Mouse (Mus musculus) heart, embryonic 10.5 days (tissue): ENCODE data around the gene Gpr12. TPM values are rescaled to one million over a fixed set of nuclear protein-coding genes. Genes with fewer than 3 reads are reported as not detected.
"Not testable (repeated sequence)": the region's sequence is repeated elsewhere in the genome, so short reads cannot be mapped to it uniquely, and the experiment has no call there.

ENCODE experiments used
- DNase-seq: peaks from one replicate; pipeline ENCODE4 v3.0.0-alpha.2; 2017; ENCODE audit warnings: low spot score
- H3K27ac ChIP-seq: fragments of 300-500 bp; sonication (generic); 2 replicates; pipeline ENCODE4 v1.5.1; 2016; ENCODE audit warnings: mild to moderate bottlenecking
- H3K27me3 ChIP-seq: fragments of 300-500 bp; sonication (generic); 2 replicates; pipeline ENCODE4 v1.6.1; 2016; ENCODE audit warnings: mild to moderate bottlenecking; ENCODE audit not compliant: poor library complexity, insufficient read depth, severe bottlenecking
- H3K36me3 ChIP-seq: fragments of 300-500 bp; sonication (generic); 2 replicates; pipeline ENCODE4 v1.6.1; 2016; ENCODE audit warnings: mild to moderate bottlenecking, moderate library complexity
- H3K4me1 ChIP-seq: fragments of 300-500 bp; sonication (generic); 2 replicates; pipeline ENCODE4 v1.6.1; 2016; ENCODE audit warnings: mild to moderate bottlenecking
- H3K4me3 ChIP-seq: fragments of 300-500 bp; sonication (generic); 2 replicates; pipeline ENCODE4 v1.5.1; 2016; ENCODE audit warnings: mild to moderate bottlenecking, moderate library complexity
- H3K9me3 ChIP-seq: fragments of 300-500 bp; sonication (generic); 2 replicates; pipeline ENCODE4 v1.6.1; 2016; ENCODE audit warnings: mild to moderate bottlenecking, moderate library complexity
- WGBS: fragments of 180-500 bp; shearing (Covaris S2); methylation state at CpG from one replicate; pipeline ENCODE4 v1.1.7; 2016; 5-methylcytosine and 5-hydroxymethylcytosine counted together
- polyA plus RNA-seq: library from polyadenylated mRNA; unstranded; fragments of >200 nt; fragmentation: Nextera tagmentation; extraction: Ambion mirVana; gene quantifications from 2 replicates; pipeline ENCODE4 v1.2.1, GENCODE M21; 2016

Gpr12 gene
- polyA plus RNA-seq, 1 experiment from 2014 or later, result 0.09 TPM

DNA sequence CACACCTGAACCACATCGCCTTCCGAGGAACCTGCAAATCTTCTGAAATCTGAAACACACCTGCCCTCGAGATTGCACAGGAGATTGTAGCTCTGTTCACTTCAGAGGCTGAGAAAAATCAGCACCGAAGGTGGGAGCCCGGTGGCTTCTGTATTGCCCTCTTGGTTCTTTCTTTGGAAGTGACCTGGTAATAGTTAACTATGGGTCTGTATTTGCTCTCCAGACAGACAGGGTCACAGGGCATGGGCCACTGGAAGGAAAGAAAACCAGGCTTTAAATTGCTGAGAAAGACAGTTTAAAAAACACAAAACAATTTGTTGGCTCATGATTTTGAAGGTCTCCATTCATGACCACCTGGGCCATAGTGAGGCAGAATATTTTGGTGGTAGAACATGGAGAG is 14.9 kb upstream of the Gpr12 start:
- Histone ChIP-seq H3K4me1 (no peaks in the 10 kb centered on the region), H3K4me3 (no peak overlapping the region), H3K36me3 (no peaks in the 10 kb centered on the region), H3K9me3 (no peaks in the 10 kb centered on the region), H3K27me3 (no peaks in the 10 kb centered on the region), H3K27ac (no peak overlapping the region)
- WGBS, result 79% methylated on average over 5 of the region's 5 CpGs
- DNase-seq, result no peak

DNA sequence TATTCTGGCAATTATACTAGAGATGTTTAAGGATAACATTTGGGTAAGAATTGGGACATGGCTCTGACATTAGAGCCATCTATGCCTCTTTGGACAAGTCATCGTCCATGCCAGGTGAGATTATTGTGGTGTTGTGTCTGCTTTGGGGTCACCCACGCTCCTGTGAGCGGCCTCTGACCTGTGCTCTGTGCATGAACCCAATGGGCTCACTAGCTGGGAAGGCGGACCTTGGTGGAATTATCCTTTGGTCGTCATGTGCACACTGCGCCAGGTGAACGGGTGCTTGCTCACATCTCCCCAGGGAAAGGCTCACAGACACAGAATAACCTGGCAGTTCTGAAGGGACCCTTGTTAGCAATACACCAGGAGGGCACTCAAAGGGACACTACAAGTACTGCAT is 14.2 kb upstream of the Gpr12 start:
- DNase-seq, H3K4me3 ChIP-seq, H3K9me3 ChIP-seq, H3K4me1 ChIP-seq, H3K27me3 ChIP-seq, H3K36me3 ChIP-seq, H3K27ac ChIP-seq: not testable (repeated sequence)
- 84% methylated on average over 7 of the region's 7 CpGs for WGBS

DNA sequence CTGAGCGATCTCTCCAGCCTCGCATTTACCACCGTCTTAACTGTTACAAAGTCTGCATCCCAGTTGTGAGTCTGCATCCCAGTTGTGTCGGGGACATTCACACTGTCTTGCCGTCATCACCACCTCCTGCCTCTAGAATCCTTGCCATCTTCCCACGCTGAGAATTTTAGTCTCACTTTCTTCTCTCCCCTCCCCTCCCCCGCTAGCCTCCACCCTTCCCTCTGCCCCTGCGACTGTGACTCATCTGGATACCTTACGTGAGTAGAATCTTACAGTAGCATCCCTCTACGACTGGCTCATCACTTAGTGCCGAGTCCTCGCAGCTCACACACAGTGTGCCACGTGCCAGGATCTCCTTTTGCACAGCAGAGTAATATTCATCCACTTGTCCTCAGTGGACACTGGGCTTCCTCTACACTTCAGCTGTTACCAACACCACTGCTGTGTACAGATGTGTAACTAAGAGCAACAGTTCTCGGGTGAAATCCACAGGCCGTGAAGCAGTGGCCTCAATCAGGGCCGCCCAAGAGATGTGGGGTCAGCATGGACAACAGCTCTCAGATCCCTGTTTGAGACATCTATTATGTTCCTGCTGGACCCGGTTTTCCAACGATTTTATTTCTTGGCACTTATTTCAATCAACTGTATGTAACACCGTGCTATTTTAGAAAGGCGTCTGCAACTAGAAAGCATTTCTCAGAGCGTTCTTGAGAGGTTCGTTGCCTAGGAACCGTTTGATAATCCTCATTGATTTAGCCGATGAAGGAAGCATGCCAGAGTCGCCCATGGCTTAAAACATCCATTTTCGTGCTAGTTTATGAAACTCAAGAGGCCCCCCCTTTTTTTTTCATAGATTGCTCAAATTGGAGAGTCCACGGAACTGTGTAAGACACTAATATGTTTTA is 13.4 kb upstream of the Gpr12 start:
- 84% methylated on average over 27 of the region's 27 CpGs for WGBS
- no peak for DNase-seq
- no peaks in the 10 kb centered on the region for H3K9me3 ChIP-seq
- H3K4me3 ChIP-seq, result no peak overlapping the region
- H3K27ac ChIP-seq, result no peak overlapping the region
- H3K4me1 ChIP-seq, result no peaks in the 10 kb centered on the region
- no peaks in the 10 kb centered on the region for H3K27me3 ChIP-seq
- no peaks in the 10 kb centered on the region for H3K36me3 ChIP-seq

DNA sequence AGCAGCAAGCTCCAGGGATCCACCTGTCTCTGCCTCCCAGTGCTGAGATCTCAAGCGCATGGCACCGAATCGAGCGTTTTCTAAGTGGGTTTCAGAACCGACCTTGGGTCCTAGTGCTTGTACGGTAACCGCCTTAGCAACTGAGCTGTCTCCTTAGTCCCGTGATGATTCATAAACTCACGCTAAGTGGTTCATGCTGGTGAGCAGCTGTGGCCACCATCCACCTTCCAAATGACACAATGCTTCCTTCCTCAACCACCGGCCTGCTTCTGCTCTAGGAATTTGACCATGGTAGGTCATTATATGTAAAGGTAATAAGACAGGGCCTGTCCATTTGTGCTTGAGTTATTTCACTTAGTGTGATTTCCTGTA is 12.4 kb upstream of the Gpr12 start:
- Histone ChIP-seq H3K27ac (no peak overlapping the region), H3K4me3 (no peak overlapping the region), H3K27me3 (no peaks in the 10 kb centered on the region), H3K9me3 (no peaks in the 10 kb centered on the region), H3K4me1 (no peaks in the 10 kb centered on the region), H3K36me3 (no peaks in the 10 kb centered on the region)
- 92% methylated on average over 10 of the region's 10 CpGs for WGBS
- DNase-seq, result no peak

DNA sequence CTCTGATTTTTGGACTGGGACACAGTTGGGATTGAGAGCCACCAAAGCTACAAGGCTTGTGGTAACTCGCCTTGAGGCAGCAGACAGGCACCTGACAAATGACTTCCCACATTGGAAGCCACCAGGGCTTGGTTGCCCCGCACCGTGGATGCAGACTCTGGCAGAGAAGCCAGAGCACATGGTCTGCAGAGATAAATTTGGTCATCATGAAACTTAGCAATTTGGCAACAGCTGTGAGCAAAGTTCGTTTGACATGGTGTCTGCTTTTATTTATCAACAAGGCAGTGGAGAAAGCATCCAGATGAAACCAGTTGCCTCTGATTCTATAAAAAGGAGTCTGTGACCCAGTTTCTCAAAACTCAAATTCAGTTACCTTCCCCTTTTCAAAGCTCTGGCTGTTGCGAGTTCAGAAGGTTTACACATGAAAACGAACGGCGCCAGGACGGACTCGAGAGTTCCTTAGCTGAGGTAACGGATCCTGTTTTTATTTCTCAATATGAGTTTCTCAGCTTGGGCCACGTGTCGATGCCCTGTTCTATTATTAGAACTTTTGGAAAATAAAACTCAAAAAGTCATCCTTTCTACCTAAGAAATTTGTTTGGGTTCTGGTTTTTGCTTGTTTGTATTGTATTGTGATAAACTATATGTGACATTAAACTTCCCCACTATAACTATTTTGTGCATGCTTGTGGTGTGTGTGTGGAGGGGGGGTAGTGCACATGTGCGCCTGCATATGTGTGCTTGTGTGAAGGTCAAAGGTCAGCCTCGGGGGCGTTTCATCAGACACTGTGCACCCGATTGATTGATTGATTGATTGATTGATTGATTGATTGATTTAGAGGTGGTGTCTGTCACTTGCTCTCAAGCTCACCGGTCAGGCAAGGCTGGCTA is 11.8 kb upstream of the Gpr12 start:
- Histone ChIP-seq H3K27ac (no peak overlapping the region), H3K36me3 (no peaks in the 10 kb centered on the region), H3K27me3 (no peaks in the 10 kb centered on the region), H3K4me3 (no peak overlapping the region), H3K4me1 (no peaks in the 10 kb centered on the region), H3K9me3 (no peaks in the 10 kb centered on the region)
- WGBS, result 79% methylated on average over 18 of the region's 18 CpGs
- no peak for DNase-seq

DNA sequence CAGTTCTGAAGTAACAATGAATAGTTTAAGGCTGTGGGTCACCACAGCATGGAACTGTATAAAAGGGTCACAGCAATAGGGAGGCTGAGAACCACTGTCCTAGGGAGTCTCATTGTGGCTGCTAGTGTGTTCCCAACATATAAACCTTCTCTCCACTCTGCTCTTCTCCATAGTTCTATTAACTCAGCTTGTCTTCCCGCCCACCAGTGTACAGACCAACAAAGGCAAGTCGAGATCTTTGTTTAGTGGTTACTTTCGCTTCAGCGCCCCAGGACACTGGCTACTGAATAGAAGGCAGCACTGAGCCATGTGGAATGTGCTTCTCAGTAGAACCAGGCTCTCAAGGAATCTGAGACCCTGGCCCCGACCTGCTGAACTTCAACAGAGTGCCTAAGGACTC is 7.5 kb upstream of the Gpr12 start:
- DNase-seq, result no peak
- Histone ChIP-seq H3K4me3 (no peak overlapping the region), H3K27ac (no peak overlapping the region), H3K9me3 (no peaks in the 10 kb centered on the region), H3K4me1 (no peaks in the 10 kb centered on the region), H3K36me3 (no peaks in the 10 kb centered on the region), H3K27me3 (0 out of 2 replicates have a peak, but pooled peaks cover 6% of the 10 kb centered on the region)
- 75% methylated on average over 5 of the region's 5 CpGs for WGBS

DNA sequence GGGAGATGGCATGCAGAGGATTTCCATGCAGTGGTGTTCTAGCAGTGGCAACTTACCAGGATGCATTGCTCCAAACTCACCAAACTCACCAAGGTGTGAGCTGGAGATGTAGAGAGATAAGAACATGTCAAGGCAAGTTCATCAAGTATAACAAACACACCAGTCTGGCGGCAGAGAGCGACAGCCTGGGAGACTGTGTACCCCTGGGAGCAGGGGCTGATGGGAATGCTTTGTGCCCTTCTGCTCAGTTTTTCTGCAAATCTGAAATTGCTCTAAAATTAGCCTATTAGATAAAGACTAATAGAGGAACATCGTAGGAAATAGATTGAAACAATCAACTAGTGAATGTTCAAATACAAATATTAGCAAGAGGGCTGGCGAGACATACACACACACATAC is 6.6 kb upstream of the Gpr12 start:
- no peak overlapping the region for H3K4me3 ChIP-seq

DNA sequence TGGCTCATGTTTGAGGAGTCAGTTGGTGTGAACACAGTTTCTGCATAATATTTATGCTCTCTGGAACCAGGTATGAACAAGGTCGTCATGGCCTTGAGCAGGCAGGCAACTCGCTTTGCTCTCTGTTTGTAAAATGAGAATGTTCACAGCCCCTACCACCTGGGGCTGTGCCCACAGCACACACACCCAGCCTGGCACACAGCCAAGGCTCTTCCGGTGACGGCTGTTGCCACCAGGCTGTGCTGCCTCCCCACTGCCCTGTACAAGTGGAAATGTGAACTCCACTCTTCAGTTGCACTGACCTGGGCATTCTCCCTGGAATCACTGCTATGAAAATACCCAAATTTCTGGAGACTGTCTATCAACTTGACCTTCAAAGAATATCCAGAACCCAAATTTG is 5.9 kb upstream of the Gpr12 start:
- H3K36me3 ChIP-seq, result no peaks in the 10 kb centered on the region
- no peaks in the 10 kb centered on the region for H3K4me1 ChIP-seq
- H3K27me3 ChIP-seq, result peaks cover 15% of the 10 kb centered on the region
- H3K4me3 ChIP-seq, result no peak overlapping the region
- DNase-seq, result no peak
- no peaks in the 10 kb centered on the region for H3K9me3 ChIP-seq
- 80% methylated on average over 4 of the region's 4 CpGs for WGBS
- H3K27ac ChIP-seq, result no peak overlapping the region

More for the DNA sequence above, 6.6 kb upstream of the Gpr12 start:
- WGBS, result 80% methylated on average over 4 of the region's 4 CpGs
- no peaks in the 10 kb centered on the region for H3K36me3 ChIP-seq
- no peaks in the 10 kb centered on the region for H3K4me1 ChIP-seq
- no peak for DNase-seq
- H3K27me3 ChIP-seq, result peaks cover 9% of the 10 kb centered on the region
- no peak overlapping the region for H3K27ac ChIP-seq
- no peaks in the 10 kb centered on the region for H3K9me3 ChIP-seq

DNA sequence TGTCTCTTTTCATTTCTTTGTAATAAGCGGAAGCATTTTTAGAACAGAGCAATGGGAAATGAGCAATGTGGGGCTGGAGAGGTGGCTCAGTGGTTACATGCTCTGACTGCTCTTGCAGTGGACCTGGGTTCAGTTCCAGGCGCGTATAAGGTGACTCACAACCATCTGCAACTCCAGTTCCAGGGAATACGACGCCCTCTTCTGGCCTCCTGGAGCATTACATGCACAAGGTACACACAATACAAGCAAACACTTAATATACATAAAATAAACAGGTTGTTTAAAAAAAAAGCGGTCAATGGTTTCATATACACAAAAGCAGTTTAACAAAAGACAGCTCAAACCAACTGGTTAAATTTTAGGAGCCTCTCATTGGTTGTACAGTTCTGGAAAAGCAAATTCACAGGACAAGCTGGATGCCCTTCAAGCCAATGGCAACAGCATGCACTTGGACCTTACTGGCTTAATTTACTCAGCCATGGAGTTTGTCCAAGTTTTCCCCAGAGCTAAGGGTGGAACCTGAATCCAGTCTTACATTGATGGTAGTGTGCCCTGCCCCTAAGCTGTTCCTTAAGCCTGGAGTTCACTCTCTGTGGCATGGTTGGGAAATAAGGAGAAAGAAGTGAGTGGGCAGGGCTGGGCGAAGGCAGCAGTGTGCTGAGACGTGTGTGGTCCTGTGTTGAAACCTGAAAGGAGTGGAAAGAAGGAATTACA is 1.5 kb upstream of the Gpr12 start:
- no peak overlapping the region for H3K27ac ChIP-seq
- no peaks in the 10 kb centered on the region for H3K9me3 ChIP-seq
- H3K4me3 ChIP-seq, result no peak overlapping the region
- H3K36me3 ChIP-seq, result no peaks in the 10 kb centered on the region
- DNase-seq, result no peak
- H3K4me1 ChIP-seq, result peaks cover 10% of the 10 kb centered on the region
- WGBS, result 62% methylated on average over 8 of the region's 8 CpGs
- peaks cover 49% of the 10 kb centered on the region for H3K27me3 ChIP-seq

DNA sequence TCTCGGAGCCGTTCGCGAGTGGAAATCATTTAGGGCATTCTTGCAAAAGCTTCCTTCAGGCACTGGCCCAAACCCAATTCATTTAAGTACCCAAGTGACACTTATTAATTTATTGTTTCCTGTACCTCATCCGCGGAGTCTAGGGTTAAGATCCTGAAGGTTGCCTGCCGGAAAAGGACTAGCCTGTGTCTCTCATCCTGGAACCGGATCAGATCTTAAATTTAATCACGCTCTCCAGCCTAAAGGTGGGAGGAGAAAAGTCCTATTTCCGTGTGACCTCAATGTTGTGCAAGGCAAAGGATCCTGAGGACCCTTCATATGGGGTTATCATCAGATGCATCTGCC is 240 bp upstream of the Gpr12 start:
- Histone ChIP-seq H3K4me1 (peaks cover 10% of the 10 kb centered on the region), H3K27me3 (peaks cover 49% of the 10 kb centered on the region), H3K9me3 (no peaks in the 10 kb centered on the region), H3K4me3 (peak overlapping the region; percentile 67), H3K27ac (no peak overlapping the region), H3K36me3 (no peaks in the 10 kb centered on the region)
- DNase-seq, result no peak
- 17% methylated on average over 10 of the region's 10 CpGs for WGBS

DNA sequence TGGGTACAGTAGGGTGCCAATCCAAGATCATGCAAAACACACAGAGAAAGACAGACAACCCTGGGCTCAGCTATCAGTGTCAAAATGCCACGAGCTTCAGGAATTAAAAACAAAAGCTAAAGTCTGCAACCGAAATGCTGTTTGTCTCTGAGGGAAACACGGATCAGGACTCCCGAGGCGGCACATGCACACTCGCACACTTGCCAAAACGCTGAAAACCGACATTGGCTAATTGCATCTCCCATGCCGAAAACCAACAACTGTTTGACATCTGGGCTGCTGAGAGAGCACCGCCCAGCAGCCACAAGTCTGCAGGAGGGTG is 922 bp downstream of the Gpr12 start:
- Histone ChIP-seq H3K27me3 (peaks cover 49% of the 10 kb centered on the region), H3K4me3 (peak overlapping the region; percentile 67)
- 12% methylated on average over 10 of the region's 10 CpGs for WGBS

DNA sequence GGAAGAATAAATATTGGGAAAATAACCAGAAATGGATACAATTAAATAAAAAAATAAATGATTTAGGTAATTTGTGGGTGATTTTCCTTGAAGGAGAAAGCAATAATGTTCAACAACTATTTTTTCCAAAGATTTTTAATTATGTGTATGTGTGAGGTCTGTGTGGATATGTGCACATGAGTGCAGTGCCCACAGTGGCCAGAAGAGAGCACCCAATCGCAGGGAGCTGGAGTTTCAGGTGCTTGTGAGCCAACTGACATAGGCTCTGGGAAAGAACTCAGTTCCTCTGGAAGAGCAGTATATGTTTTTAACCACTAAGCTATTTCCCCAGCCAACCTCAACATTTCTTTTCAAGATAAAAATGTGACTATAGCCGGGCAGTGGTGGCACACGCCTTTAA is 8.4 kb downstream of the Gpr12 start:
- H3K27ac ChIP-seq, result no peak overlapping the region
- no peak for DNase-seq
- H3K27me3 ChIP-seq, result no peaks in the 10 kb centered on the region
- H3K9me3 ChIP-seq, result no peaks in the 10 kb centered on the region
- 82% methylated on average over 3 of the region's 3 CpGs for WGBS
- H3K4me3 ChIP-seq, result no peak overlapping the region
- no peaks in the 10 kb centered on the region for H3K4me1 ChIP-seq
- no peaks in the 10 kb centered on the region for H3K36me3 ChIP-seq

More for the DNA sequence above, 922 bp downstream of the Gpr12 start:
- no peak for DNase-seq
- Histone ChIP-seq H3K27ac (no peak overlapping the region), H3K36me3 (no peaks in the 10 kb centered on the region), H3K4me1 (peaks cover 10% of the 10 kb centered on the region), H3K9me3 (no peaks in the 10 kb centered on the region)

DNA sequence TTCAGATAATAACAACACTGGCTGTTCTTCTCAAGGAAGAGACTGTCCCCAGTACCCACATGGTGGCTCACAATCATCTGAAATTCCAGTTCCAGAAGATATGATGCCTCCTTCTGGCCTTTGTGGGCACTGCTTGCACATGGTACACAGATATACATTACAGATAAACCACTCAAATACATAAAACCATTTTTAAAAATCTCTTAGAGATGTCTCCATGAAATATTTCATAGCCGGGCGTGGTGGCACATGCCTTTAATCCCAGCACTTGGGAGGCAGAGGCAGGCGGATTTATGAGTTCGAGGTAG is 12.3 kb downstream of the Gpr12 start:
- H3K36me3 ChIP-seq, H3K27me3 ChIP-seq, H3K4me1 ChIP-seq, H3K9me3 ChIP-seq, DNase-seq, H3K27ac ChIP-seq, H3K4me3 ChIP-seq: not testable (repeated sequence)
- 87% methylated on average over 4 of the region's 4 CpGs for WGBS
